ENCODE assay signal across 8 mouse cellular contexts in genomic region chr19:34878603-34879541, GRCm38 (mm10). TPM values are rescaled to one million over a fixed set of nuclear protein-coding genes. Genes with fewer than 3 reads are reported as not detected.
DNase-seq lines count a peak whose midpoint lies in the region; ATAC-seq and TF ChIP-seq lines count a peak whose summit lies in the region.

Gene Pank1, minus strand, starts transcription at chr19:34879455.

- peaks cover 21% of the 10 kb centered on the region for H3K4me1 ChIP-seq in forebrain, embryonic 12.5 days
- 0 out of 2 replicates have a peak, but pooled peaks cover 13% of the 10 kb centered on the region for H3K4me1 ChIP-seq in heart, postnatal 0 days (ENCODE audit: control insufficient read depth, insufficient read depth)
- peaks cover 7% of the 10 kb centered on the region for H3K4me1 ChIP-seq in liver, embryonic 16.5 days (ENCODE audit: control insufficient read depth, low read depth, low read length)
- H3K4me1 ChIP-seq in neural tube, embryonic 14.5 days (ENCODE audit: control insufficient read depth, insufficient read depth, low read length), result no peaks in the 10 kb centered on the region; the same call in 1 of the 2 replicates

- DNase-seq in CD8-positive naive resting alpha-beta T cell, adult 2 months (ENCODE audit: low read depth in 2 of 2, low spot score in 2 of 2), result peak; percentile 35 to 46
- peak; percentile 51 for DNase-seq in brain, embryonic 18.5 days (ENCODE audit: low read depth, low spot score)
- DNase-seq in heart, postnatal 0 days (ENCODE audit: low spot score), result peak; percentile 92
- peak; percentile 80 to 86 for DNase-seq in kidney, postnatal 4 days
- peak; percentile 81 for DNase-seq in testis, postnatal 10 days (ENCODE audit: low spot score)

- no peaks in the 10 kb centered on the region for H3K9me3 ChIP-seq in forebrain, embryonic 12.5 days
- H3K9me3 ChIP-seq in heart, postnatal 0 days (replicated peaks; ENCODE audit: control insufficient read depth, low read length), result no peaks in the 10 kb centered on the region
- H3K9me3 ChIP-seq in liver, embryonic 16.5 days (replicated peaks; ENCODE audit: control insufficient read depth, low read length), result no peaks in the 10 kb centered on the region
- no peaks in the 10 kb centered on the region for H3K9me3 ChIP-seq in neural tube, embryonic 14.5 days (ENCODE audit: control insufficient read depth, low read length)

- peak within 1 kb of the TSS; percentile 99 for H3K27ac ChIP-seq in forebrain, embryonic 12.5 days
- H3K27ac ChIP-seq in heart, postnatal 0 days (ENCODE audit: low read depth), result peak within 1 kb of the TSS; percentile 100
- peak within 1 kb of the TSS; percentile 87 for H3K27ac ChIP-seq in liver, embryonic 16.5 days (ENCODE audit: low read length)
- peak within 1 kb of the TSS; percentile 98 for H3K27ac ChIP-seq in neural tube, embryonic 14.5 days (ENCODE audit: low read depth, low read length)

- peak within 1 kb of the TSS; percentile 71 for H3K4me2 ChIP-seq in forebrain, embryonic 12.5 days
- H3K4me2 ChIP-seq in heart, postnatal 0 days (ENCODE audit: low read depth, low read length), result peak within 1 kb of the TSS; percentile 85
- peak within 1 kb of the TSS; percentile 66 for H3K4me2 ChIP-seq in liver, embryonic 16.5 days (ENCODE audit: low read depth, low read length)
- peak within 1 kb of the TSS; percentile 81 for H3K4me2 ChIP-seq in neural tube, embryonic 14.5 days (ENCODE audit: low read depth, low read length)

- no peak for TF ChIP-seq CTCF in heart, postnatal 0 days (IDR thresholded peaks at IDR 0.05; ENCODE audit: low read depth)

- 0 out of 2 replicates have a peak, but pooled peaks cover 3% of the 10 kb centered on the region for H3K27me3 ChIP-seq in forebrain, embryonic 12.5 days
- no peaks in the 10 kb centered on the region for H3K27me3 ChIP-seq in heart, postnatal 0 days (ENCODE audit: control insufficient read depth, insufficient read depth, low read length)
- no peaks in the 10 kb centered on the region for H3K27me3 ChIP-seq in liver, embryonic 16.5 days (ENCODE audit: control insufficient read depth, insufficient read depth, low read depth, low read length)
- H3K27me3 ChIP-seq in neural tube, embryonic 14.5 days (ENCODE audit: control insufficient read depth, insufficient read depth, low read length), result no peaks in the 10 kb centered on the region

- ATAC-seq in forebrain, embryonic 12.5 days (ENCODE audit: low FRiP score), result peak; percentile 80
- ATAC-seq in heart, postnatal 0 days (ENCODE audit: insufficient read depth, low read depth), result peak; percentile 67
- peak; percentile 28 for ATAC-seq in liver, embryonic 16.5 days (ENCODE audit: low read depth)
- ATAC-seq in neural tube, embryonic 14.5 days (ENCODE audit: low read depth), result peak; percentile 79

- WGBS in forebrain, embryonic 12.5 days, result under 1% methylated on average over 80 of the region's 96 CpGs
- under 1% methylated on average over 75 of the region's 96 CpGs for WGBS in heart, postnatal 0 days
- WGBS in liver, embryonic 16.5 days (ENCODE audit: insufficient replicate concordance), result under 1% methylated on average over 86 of the region's 96 CpGs
- 0% methylated on average over 70 of the region's 96 CpGs for WGBS in neural tube, embryonic 14.5 days

- no peak for TF ChIP-seq EP300 in heart, postnatal 0 days (IDR thresholded peaks at IDR 0.05; ENCODE audit: low read depth)

- H3K36me3 ChIP-seq in forebrain, embryonic 12.5 days (replicated peaks), result no peaks in the 10 kb centered on the region
- no peaks in the 10 kb centered on the region for H3K36me3 ChIP-seq in heart, postnatal 0 days (replicated peaks; ENCODE audit: control insufficient read depth, insufficient read depth, low read length)
- no peaks in the 10 kb centered on the region for H3K36me3 ChIP-seq in liver, embryonic 16.5 days (ENCODE audit: control insufficient read depth, insufficient read depth)
- no peaks in the 10 kb centered on the region for H3K36me3 ChIP-seq in neural tube, embryonic 14.5 days (ENCODE audit: control insufficient read depth, insufficient read depth, low read length)

- peak within 1 kb of the TSS; percentile 86 for H3K4me3 ChIP-seq in forebrain, embryonic 12.5 days (replicated peaks)
- H3K4me3 ChIP-seq in heart, postnatal 0 days (ENCODE audit: low read depth, low read length), result peak within 1 kb of the TSS; percentile 97
- H3K4me3 ChIP-seq in liver, embryonic 16.5 days (ENCODE audit: low read depth, low read length), result peak within 1 kb of the TSS; percentile 76
- peak within 1 kb of the TSS; percentile 99 for H3K4me3 ChIP-seq in neural tube, embryonic 14.5 days (ENCODE audit: low read depth, low read length)

- peak within 1 kb of the TSS; percentile 93 for H3K9ac ChIP-seq in forebrain, embryonic 12.5 days
- peak within 1 kb of the TSS; percentile 96 for H3K9ac ChIP-seq in heart, postnatal 0 days (replicated peaks; ENCODE audit: low read depth, low read length)
- H3K9ac ChIP-seq in liver, embryonic 16.5 days (ENCODE audit: low read depth, low read length), result peak within 1 kb of the TSS; percentile 77
- H3K9ac ChIP-seq in neural tube, embryonic 14.5 days (replicated peaks; ENCODE audit: low read depth, low read length), result peak within 1 kb of the TSS; percentile 94

RNA-seq across cellular contexts. Expression of gene Pank1, which starts in this region (rescaled TPM):
- polyA plus RNA-seq in forebrain, embryonic 12.5 days (2016; fragmentation: Nextera tagmentation; extraction: Ambion mirVana), result 9.2 and 9.9 TPM in 2 replicates
- total RNA-seq in heart, postnatal 0 days (2014; rRNA removed; ENCODE audit: low replicate concordance), result 35.2 and 36.6 TPM in 2 replicates
- 13.1 and 15.7 TPM in 2 replicates for polyA plus RNA-seq in heart, postnatal 0 days (2015; fragmentation: Nextera tagmentation; extraction: Ambion mirVana)
- 10.0 and 10.7 TPM in 2 replicates for polyA plus RNA-seq in liver, embryonic 16.5 days (2015; fragmentation: Nextera tagmentation; extraction: Ambion mirVana)
- polyA plus RNA-seq in neural tube, embryonic 14.5 days (2014; fragmentation: Nextera tagmentation; extraction: Ambion mirVana), result 12.8 and 14.1 TPM in 2 replicates

Comparison
In these comparisons a context has a peak if more than half of its experiments do, and no peak if none do; other contexts are left out.
1. Peak in every context shown above with its lines: DNase-seq, ATAC-seq, H3K4me3 ChIP-seq and H3K27ac ChIP-seq.
2. DNase-seq: peak in every context shown above with its lines; median percentile 92 in heart, postnatal 0 days; 83 in kidney, postnatal 4 days; 81 in testis, postnatal 10 days; 51 in brain, embryonic 18.5 days; 40 in CD8-positive naive resting alpha-beta T cell, adult 2 months.
3. ATAC-seq: peak in every context shown above with its lines; median percentile 80 in forebrain, embryonic 12.5 days; 79 in neural tube, embryonic 14.5 days; 67 in heart, postnatal 0 days; 28 in liver, embryonic 16.5 days.